Mouse (Mus musculus) embryo, embryonic 9.5 days (tissue): ENCODE results near the gene Zfp444.
"Not testable (repeated sequence)": the region's sequence is repeated elsewhere in the genome, so short reads cannot be mapped to it uniquely, and the experiment has no call there.

Experiments
- DNase-seq: peaks from one replicate; pipeline ENCODE4 v3.0.0-alpha.2; 2017; ENCODE audit errors: extremely low spot score

The Zfp444 gene

GRCm38 (mm10) chr7:6213144-6213543, 41.1 kb downstream of the Zfp444 start:
- DNase-seq: no peak

GRCm38 (mm10) chr7:6214691-6215090, 42.7 kb downstream of the Zfp444 start:
- not testable (repeated sequence) for DNase-seq

GRCm38 (mm10) chr7:6220147-6220546, 48.1 kb downstream of the Zfp444 start:
- DNase-seq: no peak

- no peak for DNase-seq
These were observed 50.0 kb downstream of the Zfp444 start, which contains the start of gene Zscan5b for GRCm38 (mm10) chr7:6221978-6222377. Gene Zscan5b, plus strand, starts transcription at chr7:6222278.

- not testable (repeated sequence) for DNase-seq
These were observed 56.5 kb downstream of the Zfp444 start for GRCm38 (mm10) chr7:6228491-6228890.

GRCm38 (mm10) chr7:6239787-6240186, 67.8 kb downstream of the Zfp444 start:
- no peak for DNase-seq

- DNase-seq: peak; percentile 19
These were observed 68.9 kb downstream of the Zfp444 start for GRCm38 (mm10) chr7:6240841-6241425.
